Mouse (Mus musculus): ENCODE data around the gene Surf4. TPM values are rescaled to one million over a fixed set of nuclear protein-coding genes. Genes with fewer than 3 reads are reported as not detected.

Surf4 gene
- total RNA-seq (2017), result 50.3 and 51.5 TPM in 2 replicates

DNA sequence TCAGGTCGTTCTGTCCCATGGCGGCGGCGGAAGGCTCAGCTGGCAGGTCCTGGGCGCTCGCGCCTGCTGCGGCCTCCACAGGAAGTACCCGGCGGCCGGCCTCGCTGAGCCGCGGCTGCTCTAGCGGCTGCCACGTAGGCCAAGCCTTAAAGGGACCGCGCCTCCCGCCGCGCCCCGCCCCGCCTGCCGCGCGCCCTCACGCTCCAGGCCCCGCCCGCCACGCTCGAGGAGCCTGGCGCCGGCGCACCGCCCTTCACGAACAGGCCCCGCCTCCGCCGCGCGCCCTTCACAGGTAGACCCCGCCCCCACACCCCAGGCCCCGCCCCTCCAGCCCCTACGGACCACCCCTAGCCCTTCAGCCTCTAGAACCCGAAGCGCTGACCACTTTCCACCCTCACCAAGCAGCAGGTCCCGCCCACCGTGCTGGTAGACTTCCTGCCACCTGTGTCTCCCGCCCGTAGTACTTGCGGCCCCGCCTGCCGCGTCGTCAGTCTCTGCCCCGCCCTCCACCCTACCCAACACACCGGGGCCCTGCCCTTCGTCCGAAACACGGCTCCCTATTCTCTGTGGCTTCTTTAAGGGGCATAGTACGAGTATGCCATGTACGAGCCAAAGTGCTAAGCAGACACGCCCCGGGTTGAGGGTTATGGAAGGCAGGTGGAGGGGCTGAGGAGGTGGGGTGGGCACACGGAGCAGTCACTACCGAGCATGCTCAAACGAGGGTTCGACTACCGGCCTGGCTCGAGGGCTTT, at the start of gene Surf4, which contains the start of gene Stkld1:
Gene Surf4, minus strand, starts transcription at position 625 of the 752 bp plus-strand sequence.
Gene Stkld1, plus strand, starts transcription at position 744 of the 752 bp plus-strand sequence.
- ATAC-seq (replicated peaks; ENCODE audit: low read depth, poor library complexity, severe bottlenecking), result peak; percentile 87

GRCm38 (mm10) chr2:26980361-26980760, 46.6 kb upstream of the Surf4 start:
- ATAC-seq (replicated peaks; ENCODE audit: low read depth, poor library complexity, severe bottlenecking), result no peak

GRCm38 (mm10) chr2:26973960-26974359, 40.2 kb upstream of the Surf4 start:
- peak; percentile 56 for ATAC-seq (replicated peaks; ENCODE audit: low read depth, poor library complexity, severe bottlenecking)

- no peak for ATAC-seq (replicated peaks; ENCODE audit: low read depth, poor library complexity, severe bottlenecking)
These were observed 39.4 kb upstream of the Surf4 start, which contains the start of gene Adamts13 for GRCm38 (mm10) chr2:26973116-26973515. Gene Adamts13, plus strand, starts transcription at chr2:26973416.

- ATAC-seq (replicated peaks; ENCODE audit: low read depth, poor library complexity, severe bottlenecking), result no peak
These were observed 33.5 kb upstream of the Surf4 start for GRCm38 (mm10) chr2:26967262-26967661.

DNA sequence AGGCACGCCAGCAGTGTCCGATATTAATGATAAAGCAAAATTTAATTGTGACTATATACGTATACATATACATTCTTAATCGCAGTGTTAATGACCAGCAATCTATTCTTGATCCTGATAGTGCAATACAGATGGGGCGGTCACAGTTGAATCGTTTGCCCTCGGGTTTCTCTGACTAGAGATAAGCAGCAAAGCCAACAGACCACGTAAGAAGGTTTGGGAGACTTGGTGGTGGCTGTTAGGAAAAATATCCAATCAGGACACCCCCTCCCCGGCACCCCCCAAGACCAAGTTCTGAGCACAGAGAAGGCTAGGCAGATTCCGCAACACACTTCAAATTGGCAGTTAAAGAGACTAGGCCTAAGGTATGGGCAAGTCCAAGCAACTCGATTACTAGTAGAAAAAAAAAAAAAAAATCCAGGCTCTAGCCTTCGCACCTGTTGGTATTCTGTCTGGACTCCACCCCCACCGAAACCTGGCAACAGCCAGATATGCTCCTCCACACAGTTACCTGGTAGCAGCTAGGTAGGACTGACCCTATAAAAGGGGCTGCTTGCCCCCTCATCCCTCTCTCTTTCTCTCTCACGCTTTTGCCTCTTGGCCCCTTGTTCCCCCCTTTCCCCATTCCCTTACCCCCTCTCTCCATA, 31.1 kb upstream of the Surf4 start:
- ATAC-seq (replicated peaks; ENCODE audit: low read depth, poor library complexity, severe bottlenecking), result 0 out of 2 replicates have a peak, but pooled peaks have one; percentile 2

GRCm38 (mm10) chr2:26963923-26964723, 30.4 kb upstream of the Surf4 start, which contains the start of gene Rexo4:
Gene Rexo4, minus strand, starts transcription at chr2:26964386.
- peak; percentile 92 for ATAC-seq (replicated peaks; ENCODE audit: low read depth, poor library complexity, severe bottlenecking)

DNA sequence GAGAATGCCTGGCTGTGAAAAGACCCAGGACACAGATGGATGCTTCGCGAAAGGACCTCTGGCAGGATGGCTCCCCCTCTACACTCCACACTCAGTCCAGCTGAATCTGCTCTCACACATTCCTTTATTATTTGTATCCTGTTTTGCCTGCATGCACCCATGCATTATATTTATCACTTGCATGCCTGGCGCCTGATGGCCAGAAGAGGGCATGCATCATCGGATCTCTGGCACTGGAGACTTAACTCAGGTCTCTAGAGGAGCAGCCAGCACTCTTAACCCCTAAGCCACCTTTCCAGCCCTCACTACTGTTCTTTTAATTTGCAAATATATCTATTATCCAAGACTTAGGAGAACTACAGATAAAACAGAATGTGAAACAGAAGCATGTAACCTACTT, 27.0 kb upstream of the Surf4 start:
- ATAC-seq (replicated peaks; ENCODE audit: low read depth, poor library complexity, severe bottlenecking), result no peak

GRCm38 (mm10) chr2:26957488-26957859, 23.7 kb upstream of the Surf4 start:
- no peak for ATAC-seq (replicated peaks; ENCODE audit: low read depth, poor library complexity, severe bottlenecking)

DNA sequence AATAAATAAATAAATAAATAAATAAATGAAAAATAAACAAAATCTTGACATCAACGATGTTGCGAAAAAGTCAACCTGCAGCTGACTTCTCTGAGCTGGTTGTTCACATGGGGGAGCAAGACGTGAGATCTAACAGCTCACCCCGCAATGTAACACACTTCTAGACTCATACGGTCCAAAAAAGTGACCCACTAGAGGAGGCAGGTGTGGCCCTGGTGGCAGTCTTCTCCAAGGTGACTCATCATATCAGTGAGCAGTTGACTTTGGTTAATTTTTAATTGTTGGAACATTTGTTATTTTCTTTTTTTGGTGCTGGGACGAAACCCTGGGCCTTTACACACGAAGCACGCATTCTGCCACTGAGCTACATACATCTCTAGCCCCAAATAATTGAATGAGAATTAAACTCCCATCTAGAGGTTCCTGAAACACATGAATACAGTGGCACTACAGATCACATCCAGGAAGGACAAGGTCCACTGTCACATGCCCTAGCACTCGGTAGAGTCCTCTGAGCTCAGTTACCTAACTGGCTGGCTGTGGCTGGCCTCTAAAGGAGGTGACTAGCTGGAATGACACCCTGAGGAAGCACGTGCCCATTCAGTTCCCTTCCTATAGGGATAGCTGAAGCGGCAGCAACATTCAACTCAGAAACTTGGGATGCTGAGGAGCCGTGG, 23.2 kb upstream of the Surf4 start:
- ATAC-seq (replicated peaks; ENCODE audit: low read depth, poor library complexity, severe bottlenecking), result no peak

- no peak for ATAC-seq (replicated peaks; ENCODE audit: low read depth, poor library complexity, severe bottlenecking)
These were observed 21.1 kb upstream of the Surf4 start for GRCm38 (mm10) chr2:26954735-26955395.

DNA sequence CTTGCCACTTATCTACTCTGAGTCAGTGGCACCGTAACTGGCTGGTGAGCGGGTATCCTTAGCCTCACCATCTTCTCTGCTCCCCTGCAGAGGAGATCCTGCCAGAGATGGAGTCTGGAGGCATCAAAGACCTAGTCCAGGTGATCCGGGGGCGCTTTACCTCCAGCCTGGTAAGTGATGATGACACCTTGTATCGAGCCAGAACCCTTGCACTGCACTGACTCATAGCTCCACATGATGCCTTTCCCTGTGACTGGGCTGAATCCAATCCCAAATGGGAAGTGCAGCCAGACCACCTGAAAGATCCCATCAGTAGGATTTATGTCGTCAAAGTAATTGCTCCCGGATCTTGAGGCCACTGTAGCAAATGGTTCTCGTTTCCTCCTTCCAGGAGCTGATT, 19.1 kb upstream of the Surf4 start:
- ATAC-seq (replicated peaks; ENCODE audit: low read depth, poor library complexity, severe bottlenecking), result no peak

DNA sequence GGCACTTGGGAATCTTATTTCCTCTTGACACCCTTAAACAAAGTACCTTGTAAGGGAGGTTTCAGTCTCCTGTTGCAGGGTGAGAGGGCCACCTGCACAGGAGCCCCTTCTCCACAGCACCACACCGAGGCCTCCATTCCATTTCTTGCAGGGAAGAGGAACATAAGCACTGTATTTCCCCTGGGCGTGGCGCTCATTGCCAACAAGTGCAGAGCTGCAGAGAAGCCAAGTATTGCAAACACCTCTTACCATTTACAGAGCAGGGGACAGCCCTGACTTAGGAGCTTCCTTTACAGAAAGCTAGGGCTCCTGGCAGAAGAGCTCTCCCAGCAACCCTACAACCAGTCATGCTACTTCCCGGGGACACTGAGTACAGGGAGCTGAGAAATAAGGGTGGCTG, 18.5 kb upstream of the Surf4 start:
- ATAC-seq (replicated peaks; ENCODE audit: low read depth, poor library complexity, severe bottlenecking), result no peak

- no peak for ATAC-seq (replicated peaks; ENCODE audit: low read depth, poor library complexity, severe bottlenecking)
These were observed 17.7 kb upstream of the Surf4 start for GRCm38 (mm10) chr2:26951346-26951905.

GRCm38 (mm10) chr2:26950411-26950810, 16.7 kb upstream of the Surf4 start:
- ATAC-seq (replicated peaks; ENCODE audit: low read depth, poor library complexity, severe bottlenecking), result no peak

DNA sequence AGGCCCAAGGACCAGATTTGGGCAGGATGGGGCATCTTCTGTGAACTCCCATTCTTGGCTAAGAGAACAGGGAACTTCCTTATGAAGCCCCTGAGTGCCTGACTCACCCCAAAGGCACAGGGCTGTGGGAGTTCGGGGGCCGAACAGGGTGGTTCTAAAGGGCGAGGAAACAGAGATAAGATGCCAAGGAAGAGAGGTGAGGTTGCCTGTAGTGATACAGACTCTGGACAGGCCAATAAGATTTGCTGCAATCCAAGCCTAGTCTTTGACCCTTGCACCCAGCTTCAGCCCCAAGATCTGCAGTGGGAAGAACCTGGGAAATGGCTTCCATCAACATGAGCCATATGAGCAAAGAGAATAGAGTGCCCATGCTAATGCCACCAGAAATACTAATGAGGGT, 9.5 kb upstream of the Surf4 start:
- ATAC-seq (replicated peaks; ENCODE audit: low read depth, poor library complexity, severe bottlenecking), result no peak

DNA sequence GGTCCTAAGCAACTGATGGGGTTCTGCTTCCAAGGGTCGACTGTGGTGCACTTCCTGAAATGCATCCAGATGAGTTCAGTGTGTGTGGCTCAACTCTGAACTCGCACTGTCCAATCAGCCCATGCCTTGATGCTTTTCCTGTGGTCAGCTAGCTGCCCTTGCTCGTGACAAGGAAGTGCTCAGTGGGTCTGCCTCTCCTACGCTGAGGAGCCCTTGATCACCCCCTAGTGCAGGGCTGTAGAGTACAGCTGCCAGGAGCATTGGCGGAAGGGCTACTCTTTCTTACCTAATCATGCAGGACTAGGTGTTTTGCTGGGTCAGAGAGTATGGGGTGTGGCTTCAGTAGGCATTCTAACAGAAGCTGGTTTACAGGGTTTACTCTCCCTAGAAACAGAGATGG, 7.8 kb upstream of the Surf4 start:
- peak; percentile 74 for ATAC-seq (replicated peaks; ENCODE audit: low read depth, poor library complexity, severe bottlenecking)

- no peak; the same call in 1 of the 2 replicates for ATAC-seq (replicated peaks; ENCODE audit: low read depth, poor library complexity, severe bottlenecking)
These were observed 2.7 kb upstream of the Surf4 start for GRCm38 (mm10) chr2:26936425-26936824.

- ATAC-seq (replicated peaks; ENCODE audit: low read depth, poor library complexity, severe bottlenecking), result no peak
These were observed 1.6 kb upstream of the Surf4 start for GRCm38 (mm10) chr2:26935286-26935685.

Data from common myeloid progenitor, adult 5-6 weeks (primary cell).